Mouse (Mus musculus) lung, postnatal 0 days (tissue): ENCODE measurements around the gene Npcd.

Experiments
- CTCF ChIP-seq: IDR thresholded peaks from 2 replicates; pipeline ENCODE4 v1.5.1; 2016; ENCODE audit warnings: antibody characterized with exemption, mild to moderate bottlenecking
- EP300 ChIP-seq: IDR thresholded peaks from 2 replicates; pipeline ENCODE4 v1.6.1; 2016; ENCODE audit warnings: antibody characterized with exemption, mild to moderate bottlenecking, control low read depth

DNA sequence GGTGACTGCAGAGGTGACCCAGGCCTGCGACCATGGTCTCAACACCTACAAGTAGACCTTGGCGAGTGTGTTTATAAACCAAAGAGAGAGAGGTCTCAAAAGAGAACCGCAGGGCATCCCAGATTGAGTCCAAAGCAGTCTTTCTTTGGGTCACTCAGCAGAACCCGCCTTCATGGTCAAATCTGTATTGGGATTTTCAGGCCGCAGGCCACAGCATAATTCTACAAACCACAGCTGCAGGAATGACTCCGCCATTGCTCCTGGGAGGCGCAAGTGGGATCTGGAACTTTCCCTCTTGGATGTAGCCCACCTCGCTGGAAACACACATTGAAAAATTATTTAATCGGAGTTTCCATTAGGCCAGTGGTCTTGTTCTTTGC lies 834 bp upstream of the Npcd start:
- TF ChIP-seq CTCF = no peak
- TF ChIP-seq EP300 = no peak
